Mouse (Mus musculus): ENCODE measurements around the gene Mon1b. TPM values are rescaled to one million over a fixed set of nuclear protein-coding genes. Genes with fewer than 3 reads are reported as not detected.

Mon1b gene
- polyA plus RNA-seq, 1 experiment = 7.0 TPM

DNA sequence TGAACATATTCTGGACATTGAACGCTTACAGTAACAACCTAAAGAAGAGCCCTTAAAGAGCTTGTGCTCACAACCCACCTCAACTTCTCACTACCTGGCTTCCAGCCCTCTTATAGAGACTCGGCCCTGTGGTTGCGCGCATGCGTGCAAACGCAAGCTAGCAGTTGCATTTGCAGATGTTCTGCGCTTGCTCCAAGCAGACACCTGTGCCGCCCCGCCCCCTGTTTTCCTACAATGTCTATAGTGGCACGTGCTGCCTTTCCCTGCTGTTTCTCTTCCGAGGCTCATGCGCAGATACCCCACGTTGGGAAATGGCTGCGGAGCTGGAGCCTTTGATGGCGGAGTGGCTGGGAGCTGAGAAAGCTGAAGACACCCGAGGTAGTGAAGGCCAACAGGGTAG lies 7.5 kb downstream of the Mon1b start, which contains the start of gene Syce1l:
TSS of gene Syce1l (plus strand) at position 288 of the 400 bp plus-strand sequence.
- Histone ChIP-seq H3K36me3 (ENCODE audit: control insufficient read depth, insufficient read depth, low read length) (no peaks in the 10 kb centered on the region), H3K27me3 (replicated peaks; ENCODE audit: control insufficient read depth, insufficient read depth, low read length) (no peaks in the 10 kb centered on the region), H3K4me3 (ENCODE audit: insufficient read depth, low read depth, low read length) (no peak within 1 kb of the TSS), H3K4me1 (ENCODE audit: control insufficient read depth, insufficient read depth, low read length) (no peaks in the 10 kb centered on the region), H3K27ac (ENCODE audit: insufficient read depth, low read depth, low read length) (no peak within 1 kb of the TSS)
- no peak for DNase-seq
- WGBS = 92% methylated on average over 16 of the region's 16 CpGs
- TF ChIP-seq POLR2A (IDR thresholded peaks at IDR 0.05; ENCODE audit: low read depth, low read length) = no peak
- TF ChIP-seq CTCF (conservative IDR thresholded peaks at IDR 0.05; ENCODE audit: insufficient read depth, insufficient read length, low read depth, low read length) = no peak

DNA sequence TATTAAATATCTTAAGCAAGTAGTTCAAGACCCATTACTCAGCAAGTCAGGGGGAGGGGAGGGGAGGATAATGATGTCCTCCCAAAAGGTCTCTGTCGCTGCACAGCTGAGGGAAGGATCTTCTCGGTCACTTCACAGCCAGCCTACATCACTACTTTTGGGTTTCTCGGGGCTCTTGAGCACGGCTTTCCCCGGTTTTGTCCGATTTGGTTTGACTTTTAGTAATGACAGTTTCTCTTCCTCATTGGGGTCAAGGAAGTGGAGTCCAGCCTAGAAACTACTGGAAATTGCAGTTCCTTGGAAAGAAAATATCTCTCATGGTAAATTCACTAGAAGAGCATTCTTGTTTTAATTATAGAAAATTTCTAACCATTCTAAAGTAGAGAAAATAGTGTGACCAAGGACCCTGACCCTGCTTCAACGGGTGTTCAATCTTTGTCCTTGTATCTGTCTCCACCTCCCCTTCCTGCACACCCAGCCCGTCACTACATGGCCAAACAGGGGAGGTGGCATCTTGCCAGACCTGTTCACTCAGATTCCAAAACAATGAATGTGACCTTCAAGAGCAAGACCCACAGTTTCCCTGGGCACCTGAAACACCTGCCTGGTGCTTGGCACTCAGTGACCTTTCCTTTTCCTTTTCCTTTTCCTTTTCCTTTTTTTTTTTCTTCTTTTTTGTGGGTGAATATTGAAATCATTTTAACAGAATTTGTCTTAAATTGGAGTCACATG lies 8.3 kb downstream of the Mon1b start:
- Histone ChIP-seq H3K27me3 (replicated peaks; ENCODE audit: control insufficient read depth, insufficient read depth, low read length) (no peaks in the 10 kb centered on the region), H3K27ac (ENCODE audit: insufficient read depth, low read depth, low read length) (no peak overlapping the region), H3K4me3 (ENCODE audit: insufficient read depth, low read depth, low read length) (no peak overlapping the region), H3K4me1 (ENCODE audit: control insufficient read depth, insufficient read depth, low read length) (no peaks in the 10 kb centered on the region), H3K36me3 (ENCODE audit: control insufficient read depth, insufficient read depth, low read length) (no peaks in the 10 kb centered on the region)
- 71% methylated on average over 8 of the region's 8 CpGs for WGBS
- peak; percentile 48 for DNase-seq
- TF ChIP-seq CTCF (conservative IDR thresholded peaks at IDR 0.05; ENCODE audit: insufficient read depth, insufficient read length, low read depth, low read length) (no peak), POLR2A (IDR thresholded peaks at IDR 0.05; ENCODE audit: low read depth, low read length) (no peak)

DNA sequence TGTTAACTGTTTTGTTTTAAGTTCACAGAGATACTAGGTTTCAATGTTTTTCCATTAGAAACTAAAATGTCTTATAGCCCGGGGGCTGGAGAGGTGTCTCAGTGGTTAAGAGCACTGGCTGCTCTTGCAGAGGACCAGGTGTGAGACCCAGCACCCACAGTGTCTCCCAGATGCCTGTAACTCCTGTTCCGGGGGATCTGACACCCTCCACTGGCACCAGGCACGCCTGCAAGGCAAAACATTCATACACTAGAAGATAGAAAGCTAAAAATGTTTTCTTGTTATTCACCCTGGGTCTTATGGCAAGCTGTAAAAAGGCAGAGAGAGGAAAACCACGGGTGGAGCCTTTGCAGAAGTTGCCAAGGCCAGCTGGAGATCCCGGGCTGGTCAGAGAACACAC lies 9.8 kb downstream of the Mon1b start:
- H3K4me3 ChIP-seq (ENCODE audit: insufficient read depth, low read depth, low read length) = no peak overlapping the region
- no peaks in the 10 kb centered on the region for H3K27me3 ChIP-seq (replicated peaks; ENCODE audit: control insufficient read depth, insufficient read depth, low read length)
- H3K36me3 ChIP-seq (ENCODE audit: control insufficient read depth, insufficient read depth, low read length) = no peaks in the 10 kb centered on the region
- no peak for DNase-seq
- TF ChIP-seq CTCF (conservative IDR thresholded peaks at IDR 0.05; ENCODE audit: insufficient read depth, insufficient read length, low read depth, low read length) (no peak), POLR2A (IDR thresholded peaks at IDR 0.05; ENCODE audit: low read depth, low read length) (no peak)
- WGBS = 70% methylated on average over 5 of the region's 5 CpGs
- H3K27ac ChIP-seq (ENCODE audit: insufficient read depth, low read depth, low read length) = no peak overlapping the region
- no peaks in the 10 kb centered on the region for H3K4me1 ChIP-seq (ENCODE audit: control insufficient read depth, insufficient read depth, low read length)

DNA sequence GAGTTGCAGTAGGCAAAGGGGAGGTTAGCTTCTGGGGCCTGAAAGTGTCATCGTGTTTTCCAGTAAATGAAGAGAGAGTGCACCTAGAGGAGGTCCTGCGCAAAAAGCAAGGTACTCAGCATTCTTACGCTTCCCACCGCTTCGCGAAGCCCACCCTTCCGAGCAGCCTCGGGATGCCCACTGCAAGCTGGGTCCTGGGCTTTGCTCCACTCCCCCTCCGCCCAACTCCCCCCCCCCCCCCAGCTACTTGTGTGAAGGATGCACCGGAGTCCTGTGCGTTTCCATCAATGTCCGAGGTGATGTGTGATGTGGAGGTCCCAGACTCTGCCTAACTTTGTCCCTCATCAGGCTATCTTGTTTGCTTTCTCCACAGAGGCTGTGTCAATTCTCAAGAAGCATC lies 17.1 kb downstream of the Mon1b start:
- TF ChIP-seq POLR2A (IDR thresholded peaks at IDR 0.05; ENCODE audit: low read depth, low read length) = no peak
- TF ChIP-seq CTCF (conservative IDR thresholded peaks at IDR 0.05; ENCODE audit: insufficient read depth, insufficient read length, low read depth, low read length) = no peak
- Histone ChIP-seq H3K4me1 (ENCODE audit: control insufficient read depth, insufficient read depth, low read length) (no peaks in the 10 kb centered on the region), H3K36me3 (ENCODE audit: control insufficient read depth, insufficient read depth, low read length) (no peaks in the 10 kb centered on the region), H3K4me3 (ENCODE audit: insufficient read depth, low read depth, low read length) (no peak overlapping the region), H3K27ac (ENCODE audit: insufficient read depth, low read depth, low read length) (no peak overlapping the region), H3K27me3 (replicated peaks; ENCODE audit: control insufficient read depth, insufficient read depth, low read length) (no peaks in the 10 kb centered on the region)
- no peak for DNase-seq
- 80% methylated on average over 12 of the region's 12 CpGs for WGBS

DNA sequence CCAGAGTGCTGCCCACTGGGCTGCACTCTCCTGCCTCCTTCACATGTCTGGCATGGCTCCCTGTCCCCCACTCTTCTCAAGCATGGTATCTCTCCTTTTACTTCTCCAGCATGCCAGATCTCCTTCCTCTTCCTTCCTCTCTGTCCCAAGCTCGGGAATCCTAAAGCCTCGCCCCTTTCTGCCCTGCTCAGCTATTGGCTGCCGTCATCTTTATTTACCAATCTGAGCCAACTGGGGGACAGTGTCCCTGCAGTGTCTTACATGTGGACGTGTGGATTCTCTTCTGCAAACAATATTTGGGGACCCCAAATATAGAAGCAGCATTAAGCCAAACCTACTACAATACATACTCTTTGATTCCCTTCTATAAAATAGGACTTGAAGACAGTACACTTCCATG lies 17.8 kb downstream of the Mon1b start:
- Histone ChIP-seq H3K4me3 (ENCODE audit: insufficient read depth, low read depth, low read length) (no peak overlapping the region), H3K4me1 (ENCODE audit: control insufficient read depth, insufficient read depth, low read length) (no peaks in the 10 kb centered on the region), H3K27ac (ENCODE audit: insufficient read depth, low read depth, low read length) (no peak overlapping the region), H3K27me3 (replicated peaks; ENCODE audit: control insufficient read depth, insufficient read depth, low read length) (no peaks in the 10 kb centered on the region), H3K36me3 (ENCODE audit: control insufficient read depth, insufficient read depth, low read length) (no peaks in the 10 kb centered on the region)
- TF ChIP-seq CTCF (conservative IDR thresholded peaks at IDR 0.05; ENCODE audit: insufficient read depth, insufficient read length, low read depth, low read length) = no peak
- TF ChIP-seq POLR2A (IDR thresholded peaks at IDR 0.05; ENCODE audit: low read depth, low read length) = no peak
- 54% methylated on average over 4 of the region's 4 CpGs for WGBS
- no peak for DNase-seq

DNA sequence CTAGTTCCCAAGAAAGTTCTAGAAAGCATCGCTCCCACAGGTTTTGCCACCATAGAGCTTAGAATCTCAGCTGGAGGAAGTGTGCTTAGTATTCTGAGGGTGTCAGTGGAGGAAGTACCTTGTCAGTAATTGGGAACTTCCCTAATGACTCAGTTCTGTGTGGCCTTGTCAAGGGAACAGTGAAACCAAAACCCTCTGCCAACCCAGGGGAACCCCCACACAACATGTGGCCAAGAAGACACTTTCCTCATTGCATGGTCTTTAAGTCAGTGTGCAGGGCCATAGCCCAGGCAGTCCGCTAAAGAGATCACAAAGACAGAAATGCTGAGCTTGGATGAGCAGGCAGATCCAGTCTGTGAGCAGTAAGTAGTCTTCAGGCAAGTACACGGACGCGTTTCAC lies 20.8 kb downstream of the Mon1b start:
- Histone ChIP-seq H3K4me3 (ENCODE audit: insufficient read depth, low read depth, low read length) (no peak overlapping the region), H3K4me1 (ENCODE audit: control insufficient read depth, insufficient read depth, low read length) (no peaks in the 10 kb centered on the region), H3K27me3 (replicated peaks; ENCODE audit: control insufficient read depth, insufficient read depth, low read length) (no peaks in the 10 kb centered on the region), H3K27ac (ENCODE audit: insufficient read depth, low read depth, low read length) (no peak overlapping the region), H3K36me3 (ENCODE audit: control insufficient read depth, insufficient read depth, low read length) (no peaks in the 10 kb centered on the region)
- WGBS = 78% methylated on average over 5 of the region's 5 CpGs
- TF ChIP-seq POLR2A (IDR thresholded peaks at IDR 0.05; ENCODE audit: low read depth, low read length) (no peak), CTCF (conservative IDR thresholded peaks at IDR 0.05; ENCODE audit: insufficient read depth, insufficient read length, low read depth, low read length) (no peak)
- DNase-seq = no peak

DNA sequence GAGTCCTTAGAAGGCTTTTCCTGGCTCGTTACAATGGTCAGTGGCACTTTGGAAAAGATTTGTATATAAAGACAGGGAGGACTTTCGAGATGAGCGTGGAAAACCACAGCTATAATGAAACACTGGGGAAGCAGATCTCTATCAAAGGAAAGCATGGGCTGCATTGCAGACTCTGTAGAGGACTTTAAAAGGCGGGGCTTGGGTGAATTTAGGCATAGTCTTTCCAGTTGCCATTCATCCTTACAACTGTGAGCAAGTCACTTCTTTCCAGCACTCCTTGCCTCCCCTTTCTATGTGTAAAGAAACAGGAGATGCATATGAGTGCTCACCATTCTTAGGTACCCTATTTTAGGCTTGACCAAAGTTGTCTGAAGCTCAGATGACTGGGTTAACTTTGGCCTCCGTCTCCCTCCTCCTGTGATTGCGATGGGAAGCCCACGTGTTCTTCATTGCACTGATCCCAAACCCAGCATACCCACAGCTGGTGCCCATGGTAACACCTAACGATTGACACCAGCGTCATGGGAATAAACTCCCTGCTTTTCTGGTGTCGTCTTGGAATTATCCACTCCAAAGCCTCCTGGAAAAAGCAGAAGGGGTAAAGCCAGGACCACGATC lies 21.4 kb downstream of the Mon1b start:
- Histone ChIP-seq H3K27ac (ENCODE audit: insufficient read depth, low read depth, low read length) (no peak overlapping the region), H3K4me3 (ENCODE audit: insufficient read depth, low read depth, low read length) (no peak overlapping the region), H3K4me1 (ENCODE audit: control insufficient read depth, insufficient read depth, low read length) (no peaks in the 10 kb centered on the region), H3K36me3 (ENCODE audit: control insufficient read depth, insufficient read depth, low read length) (no peaks in the 10 kb centered on the region), H3K27me3 (replicated peaks; ENCODE audit: control insufficient read depth, insufficient read depth, low read length) (no peaks in the 10 kb centered on the region)
- DNase-seq = no peak
- TF ChIP-seq POLR2A (IDR thresholded peaks at IDR 0.05; ENCODE audit: low read depth, low read length) = no peak
- no peak for TF ChIP-seq CTCF (conservative IDR thresholded peaks at IDR 0.05; ENCODE audit: insufficient read depth, insufficient read length, low read depth, low read length)
- 83% methylated on average over 11 of the region's 11 CpGs for WGBS
